Mouse (Mus musculus): ENCODE results near the gene Ceacam18.
"Not testable (repeated sequence)": the region's sequence is repeated elsewhere in the genome, so short reads cannot be mapped to it uniquely, and the experiment has no call there.

DNA sequence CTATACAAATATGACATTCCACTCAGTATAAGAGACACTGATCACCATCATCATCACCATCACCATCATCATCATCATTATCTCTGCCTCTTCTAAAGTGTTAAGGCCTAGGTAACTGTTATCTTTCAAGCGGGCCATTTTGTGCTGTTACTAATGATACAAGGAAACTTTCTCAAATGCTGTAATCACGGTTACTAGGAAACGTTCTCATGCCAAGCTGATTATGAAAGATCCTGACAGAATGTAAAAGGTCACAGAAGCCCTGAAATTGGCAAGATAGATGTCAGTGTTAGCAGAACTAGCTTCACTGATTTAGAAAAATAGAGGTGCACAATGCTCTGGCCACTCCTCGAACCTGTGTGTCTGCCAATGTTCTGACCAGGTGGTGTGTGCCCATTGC lies 32.7 kb downstream of the Ceacam18 start:
- not testable (repeated sequence) for TF ChIP-seq POLR2A (IDR thresholded peaks at IDR 0.05; ENCODE audit: borderline replicate concordance, extremely low read depth, low read depth, low read length); CTCF (IDR thresholded peaks at IDR 0.05; ENCODE audit: insufficient read depth, low read length)
